Mouse (Mus musculus) hematopoietic stem cell, adult 5-6 weeks (primary cell): ENCODE data around the gene Epgn. TPM values are rescaled to one million over a fixed set of nuclear protein-coding genes. Genes with fewer than 3 reads are reported as not detected.
A peak's percentile ranks its signal among the peaks of the same experiment; 100 is the strongest.

Experiments
- ATAC-seq, 2 experiments: fragments of 125-278 bp in 1 of 2; replicated peaks in 1 of 2; 2 replicates each; pipeline ENCODE4 v1.8.0; 2016 to 2017; ENCODE audit warnings: inconsistent platforms in 2 of 2, mild to moderate bottlenecking in 2 of 2, moderate number of reproducible peaks in 2 of 2, low read depth in 1 of 2, moderate TSS enrichment in 1 of 2; ENCODE audit not compliant: low FRiP score in 2 of 2, poor library complexity in 2 of 2, severe bottlenecking in 2 of 2, insufficient read depth in 1 of 2, low TSS enrichment in 1 of 2
- total RNA-seq: library from RNA; stranded (forward); fragments of 172-1452, 232-1000 nt; gene quantifications from 2 replicates; pipeline ENCODE4 v1.2.3, GENCODE M21; 2017

The Epgn gene
- 0.25 TPM in 1 of 2 replicates, not detected in the other for total RNA-seq

DNA sequence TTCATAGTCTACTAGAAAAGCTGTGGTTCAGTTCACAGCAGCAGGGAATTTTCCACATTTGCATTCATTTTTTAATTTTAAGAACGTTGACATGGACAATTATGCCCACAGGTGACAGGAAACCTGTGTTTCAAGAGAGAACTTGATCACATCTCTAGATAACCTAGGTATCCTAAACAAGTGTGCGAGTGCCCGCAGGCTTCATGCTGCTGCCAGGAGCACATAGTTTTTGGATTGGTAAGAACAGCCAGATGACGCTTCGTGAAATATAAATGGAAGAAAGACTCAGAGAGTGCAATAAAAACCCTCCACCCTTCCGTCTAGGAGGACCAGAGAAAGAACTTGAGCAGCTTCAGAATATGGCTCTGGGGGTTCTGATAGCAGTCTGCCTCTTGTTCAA, at the start of gene Epgn:
Gene Epgn, plus strand, starts transcription at position 301 of the 400 bp plus-strand sequence.
- ATAC-seq, result no peak

DNA sequence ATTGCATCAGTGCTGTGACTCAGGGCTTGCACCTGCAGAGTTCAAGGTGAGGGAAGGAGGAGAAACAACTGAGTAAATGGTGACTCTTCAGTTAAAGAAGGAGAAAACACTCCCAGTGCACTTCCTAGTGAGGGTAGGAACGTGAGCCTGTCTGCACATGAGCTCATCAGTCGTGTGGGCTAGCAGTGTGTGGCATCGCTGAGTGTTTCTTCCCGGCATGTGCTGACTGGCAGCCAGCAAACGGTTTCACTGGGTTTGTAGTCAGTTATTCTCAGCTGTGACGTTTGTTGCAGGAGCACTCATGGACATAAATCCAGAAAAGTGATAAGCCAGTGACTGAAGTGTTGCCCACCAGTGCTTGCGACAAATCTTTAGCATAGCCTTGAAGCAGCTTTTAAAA, 47.0 kb upstream of the Epgn start:
- ATAC-seq, result no peak

DNA sequence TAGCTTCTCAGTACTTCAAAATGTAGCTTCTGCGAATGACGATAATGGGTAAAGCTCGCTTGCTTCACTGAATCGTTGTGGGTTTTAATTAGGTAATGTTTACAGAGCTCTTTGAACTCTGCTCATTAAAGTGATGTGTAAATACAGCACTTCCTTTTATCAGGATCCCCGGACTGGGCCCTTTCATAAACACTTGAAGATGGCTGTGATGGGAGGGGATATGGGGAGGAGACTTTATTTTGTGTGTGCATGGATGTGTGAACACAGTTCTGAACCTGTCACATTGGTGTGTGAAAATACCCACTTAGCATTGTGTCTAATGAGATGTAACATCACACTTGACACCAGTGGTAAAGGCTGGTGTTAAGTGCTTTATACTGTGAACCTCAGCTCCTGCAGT, 39.7 kb upstream of the Epgn start:
- no peak for ATAC-seq

DNA sequence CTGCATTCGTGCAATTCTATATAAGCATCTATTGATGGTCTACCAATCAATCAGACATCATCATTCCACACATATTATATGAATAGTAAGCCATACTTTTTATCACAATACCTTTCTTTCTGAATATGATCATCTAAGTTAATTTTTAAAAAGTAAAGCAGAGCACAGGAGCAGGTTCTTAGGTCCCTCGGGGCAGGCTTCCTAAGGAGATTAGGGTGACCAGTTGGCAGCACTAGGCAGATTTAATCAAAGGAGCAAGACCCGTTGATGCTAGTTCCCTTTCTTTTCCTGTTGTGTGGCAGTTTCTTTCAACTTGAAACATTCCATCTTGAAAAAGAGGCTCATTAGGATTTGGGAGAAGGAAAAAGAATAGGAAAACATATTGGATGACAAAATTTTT, 39.1 kb upstream of the Epgn start:
- no peak for ATAC-seq

DNA sequence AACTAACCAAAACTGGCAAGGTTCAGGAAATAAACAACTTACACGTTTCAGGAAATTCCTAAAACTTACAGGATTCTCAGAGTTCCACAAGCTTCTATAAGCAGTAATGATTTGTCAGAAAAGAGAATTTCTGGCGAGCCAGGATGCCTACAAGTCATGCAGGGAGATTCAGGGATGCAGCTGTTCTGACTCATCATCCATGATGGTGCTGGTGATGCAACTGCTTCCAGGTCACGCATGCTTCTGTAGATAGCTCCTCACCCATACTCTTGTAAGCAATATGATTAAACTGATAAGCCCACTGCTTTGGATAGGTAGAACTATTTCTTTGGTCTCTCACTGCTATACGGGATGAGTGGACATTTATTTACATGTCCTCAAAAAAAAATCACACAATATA, 38.7 kb upstream of the Epgn start:
- ATAC-seq, result no peak

DNA sequence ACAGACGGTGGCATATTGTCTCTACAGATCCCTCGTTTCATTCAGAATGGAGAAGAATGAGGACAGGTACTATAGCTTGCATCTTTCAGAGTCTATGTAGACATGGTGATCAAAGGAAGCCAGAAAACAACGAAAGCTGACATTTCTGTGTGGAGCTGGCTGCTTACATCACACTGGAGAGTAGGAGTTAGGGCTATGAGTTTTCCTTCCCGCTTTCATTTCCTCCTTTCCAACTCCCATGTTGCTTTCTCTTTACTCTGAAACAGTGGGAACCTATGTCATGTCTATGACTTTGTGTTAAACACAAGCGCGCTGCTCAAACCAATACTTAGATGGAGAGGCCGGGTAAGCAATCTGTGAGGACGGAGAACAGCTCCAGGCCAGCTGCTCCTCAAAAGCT, 27.3 kb upstream of the Epgn start:
- no peak for ATAC-seq

DNA sequence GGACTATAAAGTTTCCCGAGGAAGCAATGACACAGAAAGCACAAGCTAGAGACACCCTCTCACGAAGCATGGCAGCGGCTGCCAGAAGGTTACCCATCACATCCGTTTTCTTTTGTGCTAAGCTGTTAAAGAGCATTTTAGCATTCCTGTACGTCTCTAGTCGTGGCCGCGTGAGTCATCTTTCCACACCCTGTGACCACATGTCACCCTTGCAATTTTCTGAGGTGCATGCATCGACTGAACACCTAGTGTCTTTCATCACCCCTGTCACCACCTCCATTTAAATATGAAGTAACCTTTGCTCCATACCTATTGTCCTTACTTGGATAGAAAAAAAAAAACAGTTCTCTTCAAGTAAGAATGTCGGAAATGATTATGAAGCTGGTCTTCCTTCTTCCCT, 12.0 kb upstream of the Epgn start:
- no peak for ATAC-seq

DNA sequence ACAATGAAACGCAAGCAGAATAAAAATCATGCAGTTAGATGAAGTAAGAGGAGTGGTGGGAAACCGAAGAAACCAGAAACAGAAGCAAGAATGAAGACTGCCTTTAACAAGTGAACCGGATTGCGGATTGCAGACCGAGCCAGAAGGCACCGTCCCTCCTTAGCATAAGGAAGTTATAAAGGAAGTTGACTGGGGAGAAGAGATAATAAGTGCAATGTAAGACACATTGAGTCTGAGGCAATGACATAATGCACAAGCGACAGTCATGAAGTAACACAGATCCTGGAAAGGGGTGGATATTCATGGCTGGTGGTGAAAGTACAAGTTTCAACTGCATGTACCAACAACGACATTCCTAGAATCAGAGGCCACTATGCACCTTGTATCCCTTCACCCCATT, 4.2 kb upstream of the Epgn start:
- ATAC-seq, result no peak

DNA sequence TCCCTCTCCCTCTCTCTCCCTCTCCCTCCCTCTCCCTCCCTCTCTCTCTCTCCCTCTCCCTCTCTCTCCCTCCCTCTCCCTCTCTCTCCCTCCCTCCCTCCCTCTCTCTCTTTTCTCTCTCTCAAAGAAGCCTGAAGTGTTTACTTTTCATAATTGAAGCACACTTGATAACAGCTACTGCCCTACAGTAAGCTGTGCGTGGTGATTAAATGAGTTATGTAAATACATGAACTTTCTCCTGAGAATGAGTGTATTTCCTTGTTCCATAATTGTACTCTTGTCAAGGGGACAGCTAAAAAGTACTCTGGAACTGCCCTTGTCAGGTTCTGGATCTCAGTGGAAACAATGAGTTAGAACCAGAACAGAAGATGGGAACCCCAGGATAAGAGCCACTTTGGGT, 576 bp downstream of the Epgn start:
- no peak for ATAC-seq

DNA sequence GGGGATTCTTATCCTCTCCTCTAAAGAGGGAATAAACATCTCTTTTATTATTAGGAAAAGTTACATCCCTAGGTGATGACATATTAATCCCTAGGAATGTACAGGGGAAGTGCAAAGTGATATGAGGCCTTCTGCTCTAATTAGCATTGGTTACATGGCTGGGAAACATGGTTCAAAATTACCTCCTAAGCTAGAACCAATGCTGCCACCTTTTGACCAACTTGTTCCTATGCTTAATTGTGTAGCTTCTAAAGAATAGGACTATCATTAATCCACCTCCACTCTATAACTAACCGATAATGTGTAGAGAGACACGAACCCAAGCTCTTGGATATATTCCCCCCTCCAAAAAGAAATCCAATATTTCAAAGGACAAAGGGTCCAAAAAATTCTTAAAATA, 3.4 kb downstream of the Epgn start:
- ATAC-seq, result no peak

DNA sequence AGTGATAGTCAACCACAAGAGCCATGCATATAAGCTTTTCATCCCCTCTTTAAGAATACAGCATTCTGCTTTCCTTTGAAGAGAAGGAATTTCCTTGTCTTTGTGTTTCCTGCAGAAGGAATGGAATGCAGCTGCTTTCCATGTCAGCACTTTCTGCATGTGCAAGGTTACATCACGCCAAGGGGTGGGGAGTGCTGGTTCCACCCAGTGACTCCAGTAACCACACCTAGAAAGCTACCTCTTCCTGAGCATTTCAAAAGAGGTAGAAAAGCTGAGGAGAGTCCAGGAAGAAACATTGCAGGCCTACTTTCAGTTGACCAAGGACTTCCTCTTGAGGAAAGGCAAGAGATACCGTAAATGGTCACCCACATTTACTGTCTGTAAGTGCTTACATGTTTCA, 8.1 kb downstream of the Epgn start:
- ATAC-seq, result no peak; a peak in 1 of 4 replicates

DNA sequence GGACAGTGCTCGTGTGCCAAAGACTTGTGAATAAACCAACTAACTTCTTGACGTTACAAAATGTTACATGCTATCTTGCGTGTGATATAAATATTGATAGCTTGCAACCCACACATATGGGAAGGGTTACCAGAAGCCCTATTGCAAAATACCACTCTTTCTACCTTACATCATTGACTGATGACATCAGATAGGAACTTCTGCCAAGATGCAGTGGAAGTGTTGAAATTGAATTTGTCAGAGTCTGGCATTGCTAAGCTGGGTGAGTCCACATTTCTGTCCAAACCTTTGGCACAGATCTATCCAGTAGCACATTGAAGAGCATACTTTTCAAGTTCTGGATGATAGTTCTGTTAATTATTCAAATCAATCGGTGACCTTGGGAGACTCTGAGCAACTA, 9.4 kb downstream of the Epgn start:
- peak in 1 of 2 experiments; percentile 31; a peak in 1 of 4 replicates for ATAC-seq

DNA sequence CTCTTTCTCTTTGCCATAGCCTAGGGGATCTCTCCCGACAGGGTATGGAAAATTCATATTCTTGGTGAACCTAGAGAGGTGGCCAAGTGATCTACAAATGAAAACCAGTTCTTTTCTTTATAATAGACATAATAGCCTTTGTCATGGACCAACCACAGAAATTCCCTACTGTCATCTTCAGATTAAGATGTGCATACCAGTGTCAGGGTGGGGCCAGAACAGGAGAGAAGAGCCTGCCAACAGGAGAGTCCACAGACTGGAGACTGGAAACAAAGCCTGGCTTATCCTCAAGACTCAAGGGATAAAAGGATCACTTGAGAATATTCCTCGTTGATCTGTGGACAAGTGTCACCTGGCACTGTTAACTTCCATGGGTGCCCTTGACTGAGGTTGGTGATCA, 10.5 kb downstream of the Epgn start:
- no peak for ATAC-seq

DNA sequence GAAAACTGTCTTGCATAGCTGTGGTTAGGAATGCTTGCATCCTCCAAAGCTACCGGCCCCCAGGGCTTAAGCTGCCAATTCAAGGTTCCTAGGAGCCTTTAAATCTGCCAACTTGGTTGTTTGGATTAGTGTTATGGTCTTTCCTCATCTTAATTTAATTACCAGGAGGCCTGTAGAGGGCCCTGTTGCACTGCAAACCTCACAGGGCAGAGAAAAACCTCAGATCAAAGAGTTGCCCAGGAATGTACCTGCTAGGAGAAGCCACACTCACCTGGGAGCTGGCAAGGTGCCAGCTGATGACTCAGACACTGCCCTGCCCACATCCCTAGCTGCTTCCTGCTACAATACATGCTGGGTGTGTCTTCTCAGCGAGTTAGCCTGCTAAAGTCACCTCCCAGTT, 11.3 kb downstream of the Epgn start:
- peak; percentile 27 to 58; a peak in 2 of 4 replicates for ATAC-seq

DNA sequence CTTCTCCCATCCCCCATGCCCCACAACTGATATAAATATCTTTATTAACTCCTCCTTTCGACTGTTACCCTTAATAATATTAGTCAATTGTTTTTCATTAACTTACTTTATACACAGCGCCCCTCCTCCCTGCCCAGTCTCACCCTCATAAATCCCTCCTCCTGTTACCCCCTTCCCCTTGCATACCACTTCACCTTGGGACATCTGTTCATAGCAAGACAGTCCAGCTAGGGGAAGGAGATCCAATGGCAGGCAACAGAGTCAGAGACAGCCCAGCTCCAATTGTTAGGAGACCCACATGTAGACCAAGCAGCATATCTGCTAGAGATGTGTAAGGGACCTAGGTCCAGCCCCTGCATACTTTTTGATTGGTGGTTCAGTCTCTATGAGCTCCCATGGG, 11.7 kb downstream of the Epgn start:
- ATAC-seq, result no peak

DNA sequence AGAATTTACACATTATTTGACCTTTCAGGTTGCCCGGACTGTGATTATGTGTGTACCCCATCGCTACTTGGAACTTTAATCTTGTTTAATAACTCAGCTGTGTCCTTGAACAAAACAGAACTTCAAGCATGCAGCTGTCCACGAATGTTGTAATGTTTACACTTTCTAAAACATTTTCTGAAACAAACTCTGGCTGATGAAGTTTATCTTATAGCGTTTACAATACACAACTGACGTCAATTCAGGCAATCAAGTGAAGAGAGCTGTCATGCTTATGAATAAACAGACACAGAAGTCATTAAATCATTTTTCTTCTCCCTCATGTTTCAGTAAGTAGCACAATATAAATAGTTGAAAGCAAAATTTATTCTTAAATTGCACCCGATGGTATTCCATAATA, 20.7 kb downstream of the Epgn start:
- no peak for ATAC-seq

DNA sequence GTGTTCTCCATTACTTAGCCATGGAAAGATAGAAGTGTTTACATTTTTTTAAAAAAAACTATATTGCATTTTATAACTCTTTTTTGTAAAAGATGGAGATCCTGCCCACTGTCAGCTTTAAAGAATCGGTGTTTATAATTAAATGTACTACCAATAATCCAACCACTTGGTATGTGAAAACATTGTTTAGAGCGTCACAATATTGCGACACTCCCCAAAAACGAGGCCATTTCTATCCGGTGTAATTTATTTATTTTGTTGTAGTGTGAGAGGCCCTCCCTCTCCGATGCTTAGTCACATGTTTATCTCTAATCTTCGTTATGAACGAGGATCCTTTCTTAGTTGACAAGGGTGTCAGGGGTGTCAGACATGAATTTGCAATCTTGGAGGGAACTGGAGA, 21.1 kb downstream of the Epgn start:
- ATAC-seq, result no peak

DNA sequence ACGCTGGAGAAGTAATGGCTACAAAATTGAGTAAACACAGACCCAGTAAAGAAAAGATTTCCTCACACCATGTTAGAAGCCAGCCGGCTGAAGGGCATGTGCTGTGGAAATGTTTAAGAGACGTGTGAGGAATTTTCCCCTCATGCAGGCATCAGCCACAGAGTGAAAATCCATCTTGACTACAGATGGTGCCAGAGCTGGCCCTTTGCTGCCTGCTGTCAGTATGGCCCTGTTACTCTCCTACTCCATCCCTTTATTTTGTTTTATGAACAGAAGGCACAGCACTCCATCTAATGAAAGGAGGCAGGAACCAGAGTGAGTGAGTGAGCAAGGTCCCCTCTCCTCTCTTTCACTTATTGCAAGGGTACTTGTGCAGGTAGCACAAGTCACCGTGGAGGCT, 45.1 kb downstream of the Epgn start:
- ATAC-seq, result no peak

DNA sequence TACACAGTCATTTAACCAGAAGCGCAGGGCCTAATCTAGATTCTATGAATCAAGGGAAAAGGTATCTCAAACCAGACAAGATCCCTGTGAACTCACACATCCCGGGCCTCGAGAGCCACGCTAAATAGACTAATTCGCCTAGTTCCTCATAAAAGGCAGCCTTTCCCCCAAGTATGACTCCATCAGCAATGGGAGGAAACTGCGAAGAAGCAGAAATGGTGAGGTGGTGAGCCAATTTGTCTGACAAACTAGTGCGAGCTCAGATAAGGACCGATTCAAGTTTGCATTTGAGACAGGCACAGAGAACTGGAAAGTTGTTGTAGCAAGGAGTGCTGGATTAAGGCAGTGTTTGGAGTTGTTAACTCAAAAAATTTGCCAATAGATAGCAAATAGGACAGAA, 46.4 kb downstream of the Epgn start:
- ATAC-seq, result no peak

DNA sequence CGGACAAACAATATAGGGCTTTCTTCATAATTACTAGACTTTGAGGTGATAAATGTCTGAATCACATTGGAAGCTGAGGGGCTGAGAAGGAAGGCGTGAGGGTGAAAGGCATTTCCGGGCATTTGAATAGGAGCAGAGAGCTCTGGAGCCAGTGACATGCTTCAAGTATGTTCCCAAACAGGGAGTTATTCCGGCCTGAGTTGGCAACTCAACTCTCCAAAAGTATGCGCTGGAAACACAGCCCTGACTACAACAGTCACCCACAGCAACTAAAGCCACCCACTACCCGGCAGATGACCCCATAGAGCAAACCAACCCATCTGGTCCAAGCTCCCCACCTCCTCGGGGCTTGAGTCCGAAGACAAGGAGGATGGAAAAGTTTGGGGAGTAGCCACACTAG, 46.8 kb downstream of the Epgn start:
- ATAC-seq, result no peak
